Mouse (Mus musculus): ENCODE results near the gene Mast4. TPM values are rescaled to one million over a fixed set of nuclear protein-coding genes. Genes with fewer than 3 reads are reported as not detected.
A peak's percentile ranks its signal among the peaks of the same experiment; 100 is the strongest.

Gene Mast4
- polyA plus RNA-seq, 1 experiment from 2014 or later = 20.3 TPM

DNA sequence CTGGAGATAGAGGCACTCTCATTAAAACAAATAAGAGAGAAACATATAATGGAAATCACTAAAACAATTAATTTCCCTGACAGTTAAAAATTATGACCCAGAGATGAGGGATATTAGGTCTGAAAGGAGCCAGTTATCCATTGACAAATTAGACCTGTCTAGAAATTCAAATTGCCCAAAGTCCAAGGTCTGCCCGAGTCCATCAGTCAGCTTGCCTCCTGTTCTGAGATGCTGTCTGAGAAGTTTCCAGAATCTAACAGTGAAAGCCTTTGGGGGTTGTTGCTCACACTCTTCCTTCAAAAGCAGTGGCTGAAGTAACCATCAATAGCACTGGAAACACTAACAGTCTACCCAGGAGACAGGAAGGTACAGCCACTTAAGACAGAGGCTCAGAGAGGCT lies 240.6 kb downstream of the Mast4 start:
- H3K9me3 ChIP-seq = no peaks in the 10 kb centered on the region
- no peak overlapping the region for H3K27ac ChIP-seq
- no peak overlapping the region for H3K4me3 ChIP-seq (replicated peaks)
- no peak overlapping the region for H3K4me2 ChIP-seq (replicated peaks)
- 0 out of 2 replicates have a peak, but pooled peaks cover 3% of the 10 kb centered on the region for H3K4me1 ChIP-seq (replicated peaks)
- no peak for ATAC-seq
- WGBS = 55% methylated on average over 1 of the region's 1 CpGs
- no peak overlapping the region for H3K9ac ChIP-seq
- no peaks in the 10 kb centered on the region for H3K27me3 ChIP-seq (replicated peaks)
- no peaks in the 10 kb centered on the region for H3K36me3 ChIP-seq

DNA sequence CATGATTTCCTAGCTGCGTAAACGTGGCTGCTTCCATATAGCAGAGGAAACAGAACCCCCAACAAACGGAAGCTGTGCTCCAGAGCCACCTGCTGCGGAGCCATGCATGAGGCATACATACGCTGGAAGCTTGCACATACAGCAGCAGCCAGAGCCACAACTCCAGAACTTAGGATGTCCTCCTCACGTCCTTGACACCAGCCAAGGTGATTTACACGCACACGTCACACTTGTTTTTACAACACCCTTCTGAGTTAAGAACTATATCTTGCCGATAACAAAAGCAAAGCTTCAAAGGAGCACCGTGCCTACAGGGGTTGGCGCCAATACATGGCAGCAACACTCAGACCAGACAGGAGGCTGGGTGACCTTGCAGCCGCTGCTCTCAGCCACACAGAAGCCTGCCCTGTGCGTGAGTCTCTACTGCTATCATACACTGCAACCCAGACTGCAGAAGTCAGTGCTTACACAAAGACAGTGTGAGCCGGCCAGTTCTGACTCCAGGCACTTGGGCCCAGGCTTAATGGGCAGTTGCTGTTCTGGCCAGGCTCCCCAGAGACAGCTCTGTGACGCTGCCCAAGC lies 248.7 kb downstream of the Mast4 start:
- 67% methylated on average over 15 of the region's 15 CpGs for WGBS
- no peaks in the 10 kb centered on the region for H3K4me1 ChIP-seq (replicated peaks)
- no peak overlapping the region for H3K9ac ChIP-seq
- H3K4me2 ChIP-seq (replicated peaks) = no peak overlapping the region
- no peaks in the 10 kb centered on the region for H3K36me3 ChIP-seq
- peak; percentile 45; the same call in 1 of the 2 replicates for ATAC-seq
- no peaks in the 10 kb centered on the region for H3K9me3 ChIP-seq
- no peak overlapping the region for H3K4me3 ChIP-seq (replicated peaks)
- no peaks in the 10 kb centered on the region for H3K27me3 ChIP-seq (replicated peaks)
- H3K27ac ChIP-seq = no peak overlapping the region

DNA sequence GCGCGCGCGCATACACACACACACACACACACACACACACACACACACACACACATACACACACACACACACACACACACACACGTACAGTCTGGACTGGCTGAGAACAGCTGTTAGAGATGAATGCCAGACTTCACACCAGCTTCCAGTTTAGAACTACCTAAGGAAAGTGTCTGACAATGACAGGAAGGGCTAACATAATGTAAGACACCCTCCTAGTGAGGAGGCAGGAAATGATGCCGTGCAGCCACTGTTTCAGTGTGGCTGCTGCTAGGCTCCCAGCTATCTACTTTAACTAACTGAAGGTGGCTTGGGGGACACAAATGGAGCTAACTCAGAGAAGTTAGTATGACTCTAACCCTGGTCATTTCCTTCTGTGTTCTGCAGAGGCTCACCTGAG lies 251.4 kb downstream of the Mast4 start:
- Histone ChIP-seq H3K36me3 (no peaks in the 10 kb centered on the region), H3K4me3 (replicated peaks) (no peak overlapping the region), H3K4me2 (replicated peaks) (no peak overlapping the region), H3K9me3 (no peaks in the 10 kb centered on the region), H3K9ac (no peak overlapping the region), H3K27ac (no peak overlapping the region), H3K4me1 (replicated peaks) (no peaks in the 10 kb centered on the region), H3K27me3 (replicated peaks) (no peaks in the 10 kb centered on the region)
- no peak for ATAC-seq
- WGBS = 53% methylated on average over 2 of the region's 6 CpGs

DNA sequence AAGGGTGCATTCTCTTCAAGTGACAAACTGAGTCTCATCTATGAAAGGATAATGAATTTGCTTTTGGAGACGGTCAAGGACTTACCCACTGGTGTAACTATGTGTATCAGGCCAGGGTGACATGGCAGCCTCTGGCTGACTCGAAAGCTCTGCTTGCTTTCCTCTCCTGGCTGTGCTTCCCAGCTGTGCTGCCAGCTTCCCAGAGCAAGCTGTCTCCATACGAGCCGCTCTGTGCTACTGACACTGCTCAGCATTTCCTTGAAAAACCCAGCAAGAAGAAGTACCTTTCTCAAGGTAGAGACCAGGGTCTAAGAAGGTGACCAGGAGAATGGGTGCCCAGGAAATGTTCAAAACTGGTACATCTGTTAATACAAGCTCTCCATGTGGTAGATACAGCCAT lies 254.5 kb downstream of the Mast4 start:
- ATAC-seq = no peak
- Histone ChIP-seq H3K36me3 (no peaks in the 10 kb centered on the region), H3K4me1 (replicated peaks) (no peaks in the 10 kb centered on the region), H3K4me2 (replicated peaks) (no peak overlapping the region), H3K9ac (no peak overlapping the region), H3K27me3 (replicated peaks) (no peaks in the 10 kb centered on the region), H3K9me3 (no peaks in the 10 kb centered on the region), H3K4me3 (replicated peaks) (no peak overlapping the region), H3K27ac (no peak overlapping the region)
- WGBS = 61% methylated on average over 4 of the region's 4 CpGs

DNA sequence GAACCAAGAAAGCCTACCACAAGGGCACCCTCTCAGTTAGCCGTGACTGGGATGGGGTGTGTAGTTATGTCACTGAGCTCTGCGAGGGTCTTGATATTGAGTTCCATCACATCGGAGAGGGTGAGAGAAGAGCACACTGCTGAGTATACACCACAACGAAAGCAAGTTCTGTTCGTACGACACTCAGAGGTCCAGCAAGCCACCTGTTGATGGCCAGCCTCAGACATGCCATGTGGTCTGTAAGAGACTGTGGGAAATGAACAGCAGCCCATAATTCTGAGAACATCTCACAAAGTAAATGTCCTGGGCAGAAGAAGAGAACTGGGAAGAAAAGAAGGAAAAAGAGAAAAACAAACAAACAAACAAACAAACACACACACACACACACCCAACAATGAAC lies 255.5 kb downstream of the Mast4 start:
- Histone ChIP-seq H3K27me3 (replicated peaks) (no peaks in the 10 kb centered on the region), H3K9me3 (no peaks in the 10 kb centered on the region), H3K36me3 (no peaks in the 10 kb centered on the region), H3K4me1 (replicated peaks) (no peaks in the 10 kb centered on the region), H3K27ac (no peak overlapping the region), H3K9ac (no peak overlapping the region), H3K4me2 (replicated peaks) (no peak overlapping the region), H3K4me3 (replicated peaks) (no peak overlapping the region)
- ATAC-seq = no peak
- WGBS = 92% methylated on average over 6 of the region's 6 CpGs

DNA sequence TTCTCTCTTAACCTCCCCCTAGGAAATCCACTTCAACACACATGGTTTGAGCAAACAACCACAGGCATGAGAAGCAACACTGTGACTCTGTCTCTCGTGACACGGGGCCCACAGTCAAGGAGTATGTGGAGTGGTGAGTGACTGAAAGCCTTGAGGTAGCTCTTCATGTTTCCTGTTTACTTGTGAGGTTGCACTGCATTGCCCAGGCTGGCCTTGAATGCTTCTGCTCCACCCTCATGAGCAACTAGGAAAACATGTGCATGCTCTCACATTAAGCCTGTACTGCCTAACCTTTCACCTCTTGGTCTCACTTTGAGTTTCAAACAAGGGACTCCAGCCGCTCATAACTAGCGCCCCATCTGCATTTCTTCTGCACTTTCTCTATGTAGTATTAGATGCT lies 260.8 kb downstream of the Mast4 start:
- Histone ChIP-seq H3K36me3 (no peaks in the 10 kb centered on the region), H3K4me3 (replicated peaks) (no peak overlapping the region), H3K9ac (no peak overlapping the region), H3K4me2 (replicated peaks) (no peak overlapping the region), H3K27ac (no peak overlapping the region), H3K9me3 (no peaks in the 10 kb centered on the region), H3K27me3 (replicated peaks) (no peaks in the 10 kb centered on the region), H3K4me1 (replicated peaks) (no peaks in the 10 kb centered on the region)
- ATAC-seq = no peak
- WGBS = 78% methylated on average over 4 of the region's 4 CpGs

DNA sequence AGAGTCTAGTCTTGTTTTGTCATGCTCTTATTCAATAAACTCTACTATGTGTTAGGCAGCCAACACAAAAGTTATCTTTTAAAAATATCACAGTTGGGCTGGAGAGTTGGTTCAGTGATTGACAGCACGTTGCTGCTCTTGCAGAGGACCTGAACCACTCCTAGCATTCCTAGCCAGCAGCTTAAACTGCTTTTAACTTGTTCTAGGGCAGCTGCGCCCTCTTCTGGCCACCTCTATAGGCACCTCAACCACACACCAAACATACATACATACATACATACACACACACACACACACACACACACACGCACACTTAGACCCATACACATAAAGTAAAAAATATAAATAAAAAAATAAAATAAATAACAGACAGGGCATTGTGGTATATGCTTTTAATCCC lies 262.5 kb downstream of the Mast4 start:
- Histone ChIP-seq H3K36me3 (no peaks in the 10 kb centered on the region), H3K9ac (no peak overlapping the region), H3K4me3 (replicated peaks) (no peak overlapping the region), H3K4me1 (replicated peaks) (no peaks in the 10 kb centered on the region), H3K4me2 (replicated peaks) (no peak overlapping the region), H3K27me3 (replicated peaks) (no peaks in the 10 kb centered on the region), H3K27ac (no peak overlapping the region), H3K9me3 (no peaks in the 10 kb centered on the region)
- ATAC-seq = no peak
- 85% methylated on average over 3 of the region's 3 CpGs for WGBS

DNA sequence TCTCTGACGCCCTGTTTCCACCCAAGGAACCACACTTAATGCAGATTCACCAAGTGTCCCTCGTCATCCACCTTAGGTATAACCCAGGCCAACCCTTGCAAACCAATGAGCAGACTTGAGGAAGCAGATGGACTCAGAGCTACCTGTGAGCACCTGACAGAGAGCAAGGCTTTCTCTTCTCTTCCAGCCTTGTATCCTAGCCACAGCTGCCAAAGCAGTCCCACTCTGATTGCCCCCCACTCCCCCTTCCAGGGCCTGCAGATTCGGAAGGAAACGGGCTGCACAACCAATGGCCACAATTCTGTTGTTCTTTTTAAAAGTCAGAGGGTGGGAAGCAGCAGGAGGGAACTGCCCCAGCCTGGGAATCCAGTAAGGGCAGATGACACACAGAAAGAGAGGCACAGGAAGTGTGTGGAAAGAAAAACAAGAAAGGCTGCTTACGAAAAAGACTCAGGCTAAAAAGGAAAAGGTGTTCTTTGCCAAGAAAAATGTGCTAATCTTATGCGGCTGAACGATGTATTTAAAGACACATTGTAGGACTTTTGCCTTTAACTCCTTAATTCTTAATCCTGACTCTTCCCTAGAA lies 266.6 kb downstream of the Mast4 start:
- no peak for ATAC-seq
- no peak overlapping the region for H3K27ac ChIP-seq
- H3K4me2 ChIP-seq (replicated peaks) = no peak overlapping the region
- H3K4me3 ChIP-seq (replicated peaks) = no peak overlapping the region
- 55% methylated on average over 7 of the region's 7 CpGs for WGBS
- H3K4me1 ChIP-seq (replicated peaks) = no peaks in the 10 kb centered on the region
- H3K9me3 ChIP-seq = no peaks in the 10 kb centered on the region
- no peaks in the 10 kb centered on the region for H3K36me3 ChIP-seq
- no peaks in the 10 kb centered on the region for H3K27me3 ChIP-seq (replicated peaks)
- no peak overlapping the region for H3K9ac ChIP-seq

DNA sequence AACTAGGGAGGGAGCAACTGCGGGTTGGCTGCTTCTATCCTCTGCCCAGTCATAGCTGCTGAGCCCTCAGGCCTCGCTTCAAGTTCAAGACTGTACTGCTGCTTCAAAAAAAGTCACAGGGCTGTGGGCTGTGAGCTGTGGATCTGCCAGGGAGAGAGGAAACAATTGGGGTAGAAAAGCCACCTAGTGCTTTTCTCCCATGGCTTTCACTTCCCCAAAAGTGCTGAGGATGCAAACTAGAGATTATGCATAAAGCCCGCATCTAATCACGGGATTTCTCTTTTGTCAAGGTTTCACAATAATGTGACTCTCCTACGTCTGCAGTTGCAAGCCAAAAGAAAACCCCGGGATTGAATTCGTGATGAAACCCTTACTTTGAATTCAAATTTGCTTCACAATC lies 268.9 kb downstream of the Mast4 start:
- H3K27ac ChIP-seq = no peak overlapping the region

DNA sequence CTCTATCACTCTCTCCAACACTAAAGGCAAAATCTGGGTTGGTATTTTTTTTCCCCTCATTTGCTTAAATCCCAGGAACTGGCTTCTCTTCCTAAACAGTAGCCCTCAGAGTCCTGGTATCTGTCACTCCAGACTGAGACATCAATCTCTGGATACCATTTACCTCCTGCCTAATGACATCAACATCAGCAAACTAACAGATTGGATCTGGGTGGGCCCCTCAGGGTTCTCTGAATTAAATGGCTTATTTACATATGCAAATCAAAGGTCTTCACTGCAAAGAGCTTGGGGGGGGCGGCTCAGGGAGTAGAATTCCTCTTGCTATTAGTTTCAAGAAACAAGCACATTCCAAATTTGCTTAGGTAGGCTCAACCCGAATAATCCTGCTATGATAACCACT lies 272.6 kb downstream of the Mast4 start:
- H3K4me3 ChIP-seq (replicated peaks) = no peak overlapping the region
- ATAC-seq = no peak
- no peaks in the 10 kb centered on the region for H3K36me3 ChIP-seq
- no peak overlapping the region for H3K4me2 ChIP-seq (replicated peaks)
- H3K27me3 ChIP-seq (replicated peaks) = no peaks in the 10 kb centered on the region
- WGBS = 73% methylated on average over 2 of the region's 2 CpGs
- no peaks in the 10 kb centered on the region for H3K9me3 ChIP-seq
- H3K27ac ChIP-seq = no peak overlapping the region
- no peak overlapping the region for H3K9ac ChIP-seq
- no peaks in the 10 kb centered on the region for H3K4me1 ChIP-seq (replicated peaks)

More for the DNA sequence above, 268.9 kb downstream of the Mast4 start:
- Histone ChIP-seq H3K9ac (no peak overlapping the region), H3K4me3 (replicated peaks) (no peak overlapping the region), H3K36me3 (no peaks in the 10 kb centered on the region), H3K9me3 (no peaks in the 10 kb centered on the region), H3K27me3 (replicated peaks) (no peaks in the 10 kb centered on the region), H3K4me1 (replicated peaks) (no peaks in the 10 kb centered on the region), H3K4me2 (replicated peaks) (no peak overlapping the region)
- no peak for ATAC-seq
- WGBS = 74% methylated on average over 7 of the region's 7 CpGs

DNA sequence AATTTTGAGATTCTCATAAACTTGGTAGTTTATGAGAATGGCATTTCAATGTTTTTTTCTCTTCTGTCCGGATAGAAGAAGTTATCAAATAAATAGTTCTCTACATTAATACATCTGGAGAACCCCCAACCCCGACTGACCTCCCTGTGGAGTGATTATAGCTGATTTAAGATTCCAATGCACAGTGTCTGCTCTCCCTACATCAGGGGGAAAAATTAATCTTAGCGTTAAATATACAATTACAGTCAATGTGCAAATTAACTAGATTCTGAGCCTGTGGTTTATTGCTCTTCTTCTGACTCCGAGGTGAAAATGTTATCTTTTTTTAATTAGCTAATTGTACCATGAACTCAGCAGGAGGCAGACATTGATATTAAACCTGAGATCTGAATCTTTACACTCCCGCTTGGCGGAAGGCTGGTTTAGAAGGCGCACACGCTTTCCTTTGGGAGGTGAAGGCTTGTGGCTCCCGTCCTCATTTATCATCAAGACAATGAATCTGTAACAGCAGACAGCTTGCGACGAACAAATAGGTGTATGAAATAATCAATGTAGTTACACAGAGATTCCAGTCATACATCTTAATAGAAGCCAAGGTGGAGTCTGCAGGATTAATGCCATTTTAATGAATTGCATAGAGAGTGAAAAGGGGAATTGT lies 274.2 kb downstream of the Mast4 start:
- Histone ChIP-seq H3K27me3 (replicated peaks) (no peaks in the 10 kb centered on the region), H3K36me3 (no peaks in the 10 kb centered on the region), H3K4me3 (replicated peaks) (no peak overlapping the region), H3K4me1 (replicated peaks) (no peaks in the 10 kb centered on the region), H3K9ac (no peak overlapping the region), H3K27ac (no peak overlapping the region), H3K9me3 (no peaks in the 10 kb centered on the region), H3K4me2 (replicated peaks) (no peak overlapping the region)
- no peak for ATAC-seq
- 72% methylated on average over 11 of the region's 11 CpGs for WGBS

DNA sequence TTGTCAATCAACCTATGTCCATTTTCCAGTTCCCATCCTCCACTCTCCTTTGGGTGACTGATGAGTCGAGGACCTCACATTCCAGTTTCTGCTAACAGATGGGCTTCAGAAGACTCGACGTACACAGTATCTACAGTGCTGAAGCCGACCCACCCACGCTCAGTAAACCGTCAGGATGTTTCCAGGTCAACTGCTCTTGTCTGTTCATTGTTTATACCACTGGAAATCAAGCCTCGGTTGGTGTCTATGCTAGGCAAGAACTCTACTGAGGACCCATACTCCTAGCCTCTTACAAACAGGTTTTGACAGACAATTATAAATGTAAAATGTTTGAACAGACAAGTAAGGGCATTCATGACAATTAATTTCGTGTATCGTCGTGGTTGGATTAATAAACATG lies 277.8 kb downstream of the Mast4 start:
- Histone ChIP-seq H3K9ac (no peak overlapping the region), H3K27ac (no peak overlapping the region), H3K36me3 (no peaks in the 10 kb centered on the region), H3K4me3 (replicated peaks) (no peak overlapping the region), H3K4me2 (replicated peaks) (no peak overlapping the region), H3K4me1 (replicated peaks) (no peaks in the 10 kb centered on the region), H3K9me3 (no peaks in the 10 kb centered on the region), H3K27me3 (replicated peaks) (no peaks in the 10 kb centered on the region)
- ATAC-seq = no peak
- 69% methylated on average over 10 of the region's 10 CpGs for WGBS

DNA sequence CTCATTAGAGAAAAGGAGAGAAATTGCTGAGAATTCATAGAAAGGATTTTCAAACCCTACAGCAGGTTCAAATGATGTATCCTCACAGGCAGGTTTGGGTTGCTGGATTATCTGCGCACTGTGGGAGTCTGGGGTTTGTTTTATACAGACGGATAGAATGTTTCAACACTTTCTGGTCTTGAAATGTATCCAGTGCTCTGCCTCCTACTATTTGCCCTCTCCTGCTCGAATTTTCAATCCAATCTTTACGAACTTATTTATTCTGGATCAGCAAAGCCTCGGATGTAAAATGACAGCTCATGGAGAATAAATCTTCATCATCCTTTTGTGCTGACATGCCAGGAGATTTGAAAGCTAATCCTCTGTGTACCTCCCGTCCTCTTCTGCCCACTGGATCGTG lies 281.6 kb downstream of the Mast4 start:
- H3K27ac ChIP-seq = no peak overlapping the region
- H3K9ac ChIP-seq = no peak overlapping the region
- no peaks in the 10 kb centered on the region for H3K36me3 ChIP-seq
- no peak overlapping the region for H3K4me2 ChIP-seq (replicated peaks)
- no peaks in the 10 kb centered on the region for H3K4me1 ChIP-seq (replicated peaks)
- H3K9me3 ChIP-seq = no peaks in the 10 kb centered on the region
- H3K27me3 ChIP-seq (replicated peaks) = no peaks in the 10 kb centered on the region
- no peak overlapping the region for H3K4me3 ChIP-seq (replicated peaks)
- 54% methylated on average over 7 of the region's 7 CpGs for WGBS
- ATAC-seq = no peak
